Mouse (Mus musculus) adrenal gland (tissue): ENCODE measurements around the gene AC109138.7.

Experiments used
- intact Hi-C: fragments of 180-260 bp; cut with DNase I; formaldehyde crosslinking; loops from one replicate; pipeline ENCODE4 v1.15.1; 2025

Gene AC109138.7

GRCm38 (mm10) chr19:4192251-4192985 lies 21.7 kb upstream of the AC109138.7 start:
- intact Hi-C loops, result no loop called here

GRCm38 (mm10) chr19:4193129-4193528 lies 21.0 kb upstream of the AC109138.7 start:
- intact Hi-C loops, result no loop called here

GRCm38 (mm10) chr19:4194021-4194724 lies 20.0 kb upstream of the AC109138.7 start:
- intact Hi-C loops, result no loop called here

- intact Hi-C loops, result no loop called here
Observed at GRCm38 (mm10) chr19:4194776-4195650, 19.1 kb upstream of the AC109138.7 start.

GRCm38 (mm10) chr19:4196048-4196447 lies 18.1 kb upstream of the AC109138.7 start:
- intact Hi-C loops, result no loop called here

GRCm38 (mm10) chr19:4196548-4196947 lies 17.6 kb upstream of the AC109138.7 start:
- intact Hi-C loops, result no loop called here

- intact Hi-C loops, result no loop called here
Observed at GRCm38 (mm10) chr19:4197180-4197579, 17.0 kb upstream of the AC109138.7 start.

- intact Hi-C loops, result no loop called here
Observed at GRCm38 (mm10) chr19:4201291-4201909, 12.8 kb upstream of the AC109138.7 start, which contains the start of gene Rad9a. Gene Rad9a, minus strand, starts transcription at chr19:4201662.

- intact Hi-C loops, result no loop called here
Observed at GRCm38 (mm10) chr19:4202149-4202548, 12.0 kb upstream of the AC109138.7 start.

- intact Hi-C loops, result no loop called here
Observed at GRCm38 (mm10) chr19:4203148-4203547, 11.0 kb upstream of the AC109138.7 start.

GRCm38 (mm10) chr19:4203604-4204326 lies 10.4 kb upstream of the AC109138.7 start:
- intact Hi-C loops, result loop anchor here (2.0 kb wide), 1 partner anchor 105 kb away; the partner anchor contains the start of gene Pitpnm1

- intact Hi-C loops, result loop anchor here (2.0 to 5.0 kb wide), 2 partner anchors 37 to 106 kb away; partner anchors contain the start of gene Pitpnm1
Observed at GRCm38 (mm10) chr19:4204889-4205288, 9.3 kb upstream of the AC109138.7 start.

- intact Hi-C loops, result loop anchor here (1.0 to 5.0 kb wide), 2 partner anchors 21 to 35 kb away; no protein-coding TSS in a partner anchor
Observed at GRCm38 (mm10) chr19:4206971-4207370, 7.2 kb upstream of the AC109138.7 start.

- intact Hi-C loops, result loop anchor here (5.0 kb wide), 1 partner anchor 34 kb away; no protein-coding TSS in a partner anchor
Observed at GRCm38 (mm10) chr19:4208563-4208962, 5.6 kb upstream of the AC109138.7 start.

GRCm38 (mm10) chr19:4211891-4212588 lies 2.1 kb upstream of the AC109138.7 start:
- intact Hi-C loops, result no loop called here

GRCm38 (mm10) chr19:4213524-4213974 lies 608 bp upstream of the AC109138.7 start:
- intact Hi-C loops, result no loop called here

- intact Hi-C loops, result no loop called here
Observed at GRCm38 (mm10) chr19:4214771-4215450, 754 bp downstream of the AC109138.7 start.

- intact Hi-C loops, result no loop called here
Observed at GRCm38 (mm10) chr19:4215451-4215840, 1.3 kb downstream of the AC109138.7 start.
